Mouse (Mus musculus): Measurements from ENCODE around the gene Nos2. TPM values are rescaled to one million over a fixed set of nuclear protein-coding genes. Genes with fewer than 3 reads are reported as not detected.

Gene Nos2
- polyA plus RNA-seq, 1 experiment from 2014 or later, result 1.4 TPM

DNA sequence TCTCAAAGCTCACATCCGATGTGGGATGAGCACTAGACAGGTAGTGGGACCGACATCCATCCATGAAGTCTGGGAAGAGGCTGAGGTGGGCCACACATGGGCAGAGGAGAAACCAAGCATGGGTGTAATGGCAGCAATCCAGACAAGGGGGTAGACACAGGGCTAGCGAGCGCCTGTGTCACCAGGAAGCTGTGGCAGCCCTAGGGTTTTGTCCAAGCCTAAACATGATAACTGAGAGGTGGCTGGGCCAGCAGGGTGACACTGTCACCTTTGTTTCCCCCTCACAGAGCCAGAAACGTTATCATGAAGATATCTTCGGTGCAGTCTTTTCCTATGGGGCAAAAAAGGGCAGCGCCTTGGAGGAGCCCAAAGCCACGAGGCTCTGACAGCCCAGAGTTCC lies 38.8 kb downstream of the Nos2 start:
- H3K4me2 ChIP-seq (ENCODE audit: low read length), result no peak overlapping the region
- H3K9ac ChIP-seq (ENCODE audit: low read length), result no peak overlapping the region
- H3K27ac ChIP-seq (replicated peaks in 1 of 2; ENCODE audit: control insufficient read depth in 1 of 2, insufficient read depth in 1 of 2, low read depth in 2 of 2, low read length in 2 of 2), result no peak overlapping the region
- peaks cover 8% of the 10 kb centered on the region; the same call in 1 of the 2 replicates for H3K36me3 ChIP-seq (ENCODE audit: control insufficient read depth, insufficient read depth, low read length)
- H3K9me3 ChIP-seq (ENCODE audit: control insufficient read depth, low read length), result no peaks in the 10 kb centered on the region
- H3K4me3 ChIP-seq (ENCODE audit: control insufficient read depth in 1 of 2, insufficient read depth in 1 of 2, low read depth in 1 of 2, low read length in 2 of 2), result no peak overlapping the region
- WGBS, result 54% methylated on average over 8 of the region's 8 CpGs
- H3K27me3 ChIP-seq (ENCODE audit: control insufficient read depth, insufficient read depth, low read length), result peaks cover 7% of the 10 kb centered on the region; the same call in 1 of the 2 replicates
- H3K4me1 ChIP-seq (ENCODE audit: control insufficient read depth in 2 of 2, insufficient read depth in 2 of 2, low read length in 2 of 2), result 0 out of 4 replicates have a peak, but pooled peaks cover 0 to 5% of the 10 kb centered on the region in 2 experiments
- ATAC-seq (ENCODE audit: insufficient number of reproducible peaks, insufficient read depth, low FRiP score, low read depth), result no peak

- H3K27ac ChIP-seq (replicated peaks in 1 of 2; ENCODE audit: control insufficient read depth in 1 of 2, insufficient read depth in 1 of 2, low read depth in 2 of 2, low read length in 2 of 2), result no peak overlapping the region
- 63% methylated on average over 5 of the region's 5 CpGs for WGBS
- H3K27me3 ChIP-seq (ENCODE audit: control insufficient read depth, insufficient read depth, low read length), result peaks cover 7% of the 10 kb centered on the region; the same call in 1 of the 2 replicates
- H3K36me3 ChIP-seq (ENCODE audit: control insufficient read depth, insufficient read depth, low read length), result peaks cover 11% of the 10 kb centered on the region; the same call in 1 of the 2 replicates
- H3K4me3 ChIP-seq (ENCODE audit: control insufficient read depth in 1 of 2, insufficient read depth in 1 of 2, low read depth in 1 of 2, low read length in 2 of 2), result no peak overlapping the region
- ATAC-seq (ENCODE audit: insufficient number of reproducible peaks, insufficient read depth, low FRiP score, low read depth), result no peak
- 0 out of 4 replicates have a peak, but pooled peaks cover 0 to 5% of the 10 kb centered on the region in 2 experiments for H3K4me1 ChIP-seq (ENCODE audit: control insufficient read depth in 2 of 2, insufficient read depth in 2 of 2, low read length in 2 of 2)
- no peaks in the 10 kb centered on the region for H3K9me3 ChIP-seq (ENCODE audit: control insufficient read depth, low read length)
- no peak overlapping the region for H3K9ac ChIP-seq (ENCODE audit: low read length)
- H3K4me2 ChIP-seq (ENCODE audit: low read length), result no peak overlapping the region
These were observed 39.4 kb downstream of the Nos2 start for GRCm38 (mm10) chr11:78959841-78960520.

- Histone ChIP-seq H3K9ac (ENCODE audit: low read length) (no peak overlapping the region), H3K4me3 (ENCODE audit: control insufficient read depth in 1 of 2, insufficient read depth in 1 of 2, low read depth in 1 of 2, low read length in 2 of 2) (no peak overlapping the region), H3K27me3 (ENCODE audit: control insufficient read depth, insufficient read depth, low read length) (peaks cover 7% of the 10 kb centered on the region; the same call in 1 of the 2 replicates), H3K36me3 (ENCODE audit: control insufficient read depth, insufficient read depth, low read length) (peaks cover 11% of the 10 kb centered on the region; the same call in 1 of the 2 replicates), H3K4me1 (ENCODE audit: control insufficient read depth in 2 of 2, insufficient read depth in 2 of 2, low read length in 2 of 2) (0 out of 4 replicates have a peak, but pooled peaks cover 0 to 5% of the 10 kb centered on the region in 2 experiments), H3K4me2 (ENCODE audit: low read length) (no peak overlapping the region), H3K27ac (replicated peaks in 1 of 2; ENCODE audit: control insufficient read depth in 1 of 2, insufficient read depth in 1 of 2, low read depth in 2 of 2, low read length in 2 of 2) (no peak overlapping the region), H3K9me3 (ENCODE audit: control insufficient read depth, low read length) (no peaks in the 10 kb centered on the region)
- no peak for ATAC-seq (ENCODE audit: insufficient number of reproducible peaks, insufficient read depth, low FRiP score, low read depth)
- WGBS, result 43% methylated on average over 5 of the region's 5 CpGs
These were observed 40.6 kb downstream of the Nos2 start for GRCm38 (mm10) chr11:78961221-78961620.

DNA sequence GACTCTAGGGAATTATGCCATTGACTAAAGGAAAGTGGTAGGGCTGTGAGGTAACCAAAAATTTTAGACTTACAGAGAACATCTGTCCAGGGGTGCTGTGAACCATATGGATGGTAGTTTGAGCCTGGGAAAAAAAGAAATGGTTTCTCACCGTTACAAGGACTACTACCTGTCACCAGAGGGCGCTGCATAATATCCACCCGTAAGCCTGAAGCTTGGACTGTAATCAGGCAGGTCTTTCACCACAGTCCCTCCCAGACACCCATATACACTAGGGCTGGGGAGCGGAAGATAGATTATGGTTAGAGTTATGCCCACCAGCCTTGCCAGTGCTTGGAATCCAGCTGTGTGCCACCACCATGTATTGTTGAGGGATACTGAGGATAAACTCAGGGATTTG lies 46.8 kb downstream of the Nos2 start:
- Histone ChIP-seq H3K9me3 (ENCODE audit: control insufficient read depth, low read length) (no peaks in the 10 kb centered on the region), H3K4me2 (ENCODE audit: low read length) (no peak overlapping the region)

GRCm38 (mm10) chr11:78968121-78968520 lies 47.5 kb downstream of the Nos2 start:
- no peak for ATAC-seq (ENCODE audit: insufficient number of reproducible peaks, insufficient read depth, low FRiP score, low read depth)
- Histone ChIP-seq H3K36me3 (ENCODE audit: control insufficient read depth, insufficient read depth, low read length) (peaks cover 17% of the 10 kb centered on the region; the same call in 1 of the 2 replicates), H3K4me2 (ENCODE audit: low read length) (no peak overlapping the region), H3K9me3 (ENCODE audit: control insufficient read depth, low read length) (no peaks in the 10 kb centered on the region), H3K4me3 (ENCODE audit: control insufficient read depth in 1 of 2, insufficient read depth in 1 of 2, low read depth in 1 of 2, low read length in 2 of 2) (no peak overlapping the region), H3K27ac (replicated peaks in 1 of 2; ENCODE audit: control insufficient read depth in 1 of 2, insufficient read depth in 1 of 2, low read depth in 2 of 2, low read length in 2 of 2) (no peak overlapping the region), H3K27me3 (ENCODE audit: control insufficient read depth, insufficient read depth, low read length) (no peaks in the 10 kb centered on the region), H3K9ac (ENCODE audit: low read length) (no peak overlapping the region), H3K4me1 (ENCODE audit: control insufficient read depth in 2 of 2, insufficient read depth in 2 of 2, low read length in 2 of 2) (0 out of 4 replicates have a peak, but pooled peaks cover 0 to 4% of the 10 kb centered on the region in 2 experiments)
- 62% methylated on average over 4 of the region's 4 CpGs for WGBS

More for the DNA sequence above, 46.8 kb downstream of the Nos2 start:
- WGBS, result 18% methylated on average over 4 of the region's 4 CpGs
- Histone ChIP-seq H3K4me3 (ENCODE audit: control insufficient read depth in 1 of 2, insufficient read depth in 1 of 2, low read depth in 1 of 2, low read length in 2 of 2) (no peak overlapping the region), H3K27me3 (ENCODE audit: control insufficient read depth, insufficient read depth, low read length) (no peaks in the 10 kb centered on the region), H3K36me3 (ENCODE audit: control insufficient read depth, insufficient read depth, low read length) (peaks cover 17% of the 10 kb centered on the region; the same call in 1 of the 2 replicates), H3K27ac (replicated peaks in 1 of 2; ENCODE audit: control insufficient read depth in 1 of 2, insufficient read depth in 1 of 2, low read depth in 2 of 2, low read length in 2 of 2) (no peak overlapping the region), H3K9ac (ENCODE audit: low read length) (no peak overlapping the region), H3K4me1 (ENCODE audit: control insufficient read depth in 2 of 2, insufficient read depth in 2 of 2, low read length in 2 of 2) (0 out of 4 replicates have a peak, but pooled peaks cover 0 to 5% of the 10 kb centered on the region in 2 experiments)
- ATAC-seq (ENCODE audit: insufficient number of reproducible peaks, insufficient read depth, low FRiP score, low read depth), result no peak

GRCm38 (mm10) chr11:78971096-78971495 lies 50.5 kb downstream of the Nos2 start:
- WGBS, result 80% methylated on average over 8 of the region's 8 CpGs
- Histone ChIP-seq H3K9me3 (ENCODE audit: control insufficient read depth, low read length) (no peaks in the 10 kb centered on the region), H3K4me1 (ENCODE audit: control insufficient read depth in 2 of 2, insufficient read depth in 2 of 2, low read length in 2 of 2) (peaks cover 0 to 3% of the 10 kb centered on the region in 2 experiments; a peak in 1 of 4 replicates), H3K4me3 (ENCODE audit: control insufficient read depth in 1 of 2, insufficient read depth in 1 of 2, low read depth in 1 of 2, low read length in 2 of 2) (no peak overlapping the region), H3K4me2 (ENCODE audit: low read length) (no peak overlapping the region), H3K36me3 (ENCODE audit: control insufficient read depth, insufficient read depth, low read length) (peaks cover 13% of the 10 kb centered on the region; the same call in 1 of the 2 replicates), H3K27ac (replicated peaks in 1 of 2; ENCODE audit: control insufficient read depth in 1 of 2, insufficient read depth in 1 of 2, low read depth in 2 of 2, low read length in 2 of 2) (no peak overlapping the region), H3K9ac (ENCODE audit: low read length) (no peak overlapping the region), H3K27me3 (ENCODE audit: control insufficient read depth, insufficient read depth, low read length) (no peaks in the 10 kb centered on the region)
- ATAC-seq (ENCODE audit: insufficient number of reproducible peaks, insufficient read depth, low FRiP score, low read depth), result no peak

- Histone ChIP-seq H3K27ac (replicated peaks in 1 of 2; ENCODE audit: control insufficient read depth in 1 of 2, insufficient read depth in 1 of 2, low read depth in 2 of 2, low read length in 2 of 2) (no peak overlapping the region), H3K4me1 (ENCODE audit: control insufficient read depth in 2 of 2, insufficient read depth in 2 of 2, low read length in 2 of 2) (peaks cover 0 to 3% of the 10 kb centered on the region in 2 experiments; a peak in 1 of 4 replicates), H3K4me3 (ENCODE audit: control insufficient read depth in 1 of 2, insufficient read depth in 1 of 2, low read depth in 1 of 2, low read length in 2 of 2) (no peak overlapping the region), H3K9me3 (ENCODE audit: control insufficient read depth, low read length) (no peaks in the 10 kb centered on the region), H3K27me3 (ENCODE audit: control insufficient read depth, insufficient read depth, low read length) (no peaks in the 10 kb centered on the region), H3K9ac (ENCODE audit: low read length) (no peak overlapping the region), H3K4me2 (ENCODE audit: low read length) (no peak overlapping the region), H3K36me3 (ENCODE audit: control insufficient read depth, insufficient read depth, low read length) (peaks cover 16% of the 10 kb centered on the region; the same call in 1 of the 2 replicates)
- 90% methylated on average over 3 of the region's 3 CpGs for WGBS
- ATAC-seq (ENCODE audit: insufficient number of reproducible peaks, insufficient read depth, low FRiP score, low read depth), result no peak
These were observed 51.2 kb downstream of the Nos2 start for GRCm38 (mm10) chr11:78971746-78972145.
